Mouse (Mus musculus) embryonic facial prominence, embryonic 15.5 days (tissue): ENCODE measurements at regions not wholly inside any gene's neighbourhood (a gene's known extent, or its start where the extent isn't known, plus 50 kb on each side); places are given as distances from the start of the nearest gene placed in this dataset.

ENCODE experiments used
- ATAC-seq: fragments of 200-750 bp; cut with Nextera tagmentation; 2 replicates; pipeline ENCODE4 v1.8.0; 2017; ENCODE audit warnings: low read depth, moderate TSS enrichment; ENCODE audit not compliant: insufficient number of reproducible peaks, low FRiP score, low TSS enrichment
- H3K27ac ChIP-seq: fragments of 300-500 bp; sonication (generic); replicated peaks from 2 replicates; pipeline ENCODE4 v1.5.1; 2015; ENCODE audit warnings: mild to moderate bottlenecking, inconsistent platforms
- H3K27me3 ChIP-seq: fragments of 300-500 bp; sonication (generic); 2 replicates; pipeline ENCODE4 v1.6.1; 2015; ENCODE audit warnings: inconsistent platforms
- H3K36me3 ChIP-seq: fragments of 300-500 bp; sonication (generic); 2 replicates; pipeline ENCODE4 v1.6.1; 2015; ENCODE audit warnings: mild to moderate bottlenecking, inconsistent platforms
- H3K4me1 ChIP-seq: fragments of 300-500 bp; sonication (generic); 2 replicates; pipeline ENCODE4 v1.6.1; 2015; ENCODE audit warnings: inconsistent platforms
- H3K4me2 ChIP-seq: fragments of 300-500 bp; sonication (generic); replicated peaks from 2 replicates; pipeline ENCODE4 v1.6.1; 2015; ENCODE audit warnings: mild to moderate bottlenecking, inconsistent platforms
- H3K4me3 ChIP-seq: fragments of 300-500 bp; sonication (generic); replicated peaks from 2 replicates; pipeline ENCODE4 v1.5.1; 2015; ENCODE audit warnings: mild to moderate bottlenecking, inconsistent platforms
- H3K9ac ChIP-seq: fragments of 300-500 bp; sonication (generic); 2 replicates; pipeline ENCODE4 v1.6.1; 2015; ENCODE audit warnings: inconsistent platforms
- H3K9me3 ChIP-seq: fragments of 300-500 bp; sonication (generic); replicated peaks from 2 replicates; pipeline ENCODE4 v1.6.1; 2016; ENCODE audit warnings: inconsistent platforms
- WGBS: fragments of 180-500 bp; shearing (Covaris S2); methylation state at CpG from one replicate; pipeline ENCODE4 v1.1.7; 2015; 5-methylcytosine and 5-hydroxymethylcytosine counted together

DNA sequence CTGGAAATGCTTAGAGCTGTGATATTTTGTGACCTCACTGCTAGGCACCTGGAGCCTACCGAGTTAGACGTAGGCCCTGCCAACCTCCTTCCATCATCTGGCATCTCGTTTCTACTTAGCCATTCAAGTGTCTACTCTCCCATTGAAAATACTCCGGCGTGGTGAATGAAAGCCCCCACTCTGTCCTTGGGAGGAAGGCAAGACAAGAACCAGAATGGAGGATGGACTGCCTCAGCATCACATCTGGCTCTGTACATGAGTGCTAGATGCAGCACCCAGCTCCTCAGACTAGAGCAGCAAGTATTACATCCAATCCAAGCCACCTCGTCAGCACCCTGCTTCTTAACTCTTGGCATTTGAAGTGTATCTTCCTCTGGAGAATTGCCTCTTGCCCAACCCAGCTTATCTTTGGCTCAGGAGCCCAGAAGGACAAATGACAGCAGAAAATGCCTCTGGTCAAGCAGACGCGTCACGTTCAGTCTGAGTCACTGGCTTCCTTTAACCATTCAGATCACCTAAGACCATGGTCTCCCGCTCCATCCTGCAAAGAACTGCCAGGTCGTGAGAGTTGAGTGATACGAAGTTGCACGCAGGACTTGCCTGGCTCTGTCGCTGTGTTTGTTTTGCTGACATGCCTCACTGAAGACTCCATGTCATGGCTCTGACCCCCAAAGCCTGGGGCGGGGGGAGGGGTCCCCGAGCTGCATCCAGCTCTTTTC lies 132.3 kb downstream of the Tfap2a start:
- Histone ChIP-seq H3K36me3 (no peaks in the 10 kb centered on the region), H3K4me2 (peak overlapping the region; percentile 53), H3K9me3 (no peaks in the 10 kb centered on the region), H3K4me3 (peak overlapping the region; percentile 32; the same call in 1 of the 2 replicates), H3K27ac (no peak overlapping the region), H3K27me3 (no peaks in the 10 kb centered on the region), H3K4me1 (peaks cover 8% of the 10 kb centered on the region; the same call in 1 of the 2 replicates), H3K9ac (no peak overlapping the region)
- 59% methylated on average over 16 of the region's 16 CpGs for WGBS
- no peak; the same call in 1 of the 2 replicates for ATAC-seq

- WGBS: 68% methylated on average over 12 of the region's 12 CpGs
- H3K9me3 ChIP-seq: no peaks in the 10 kb centered on the region
- ATAC-seq: no peak
- H3K4me1 ChIP-seq: no peaks in the 10 kb centered on the region
- H3K27ac ChIP-seq: no peak overlapping the region
- no peak overlapping the region for H3K4me3 ChIP-seq
- H3K27me3 ChIP-seq: no peaks in the 10 kb centered on the region
- no peak overlapping the region for H3K9ac ChIP-seq
- no peaks in the 10 kb centered on the region for H3K36me3 ChIP-seq
- H3K4me2 ChIP-seq: no peak overlapping the region
Measured at GRCm38 (mm10) chr13:40574981-40575745, 163.0 kb downstream of the Tfap2a start.

DNA sequence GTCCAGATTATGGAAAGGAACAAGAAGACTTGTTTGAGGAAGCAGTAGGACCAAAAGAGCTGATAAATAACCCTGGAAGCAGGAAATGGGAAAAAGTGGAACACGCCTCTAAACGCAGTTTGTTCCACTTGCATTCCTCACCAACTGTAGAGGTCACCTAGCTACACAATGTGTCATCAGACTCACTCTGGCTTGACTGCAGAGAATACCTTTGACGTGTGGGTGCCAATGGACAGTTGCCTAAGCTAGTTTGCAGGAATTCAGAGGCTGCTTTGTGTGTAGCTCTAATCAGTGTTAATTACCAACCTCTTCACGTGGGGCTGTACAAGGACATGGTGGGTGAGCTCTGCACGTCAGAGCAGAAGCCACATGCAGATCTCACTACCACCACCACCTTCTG lies 168.7 kb downstream of the Tfap2a start:
- 68% methylated on average over 5 of the region's 5 CpGs for WGBS
- no peak for ATAC-seq

GRCm38 (mm10) chr13:40567821-40568220 lies 170.4 kb downstream of the Tfap2a start:
- Histone ChIP-seq H3K9me3 (no peaks in the 10 kb centered on the region), H3K27ac (no peak overlapping the region), H3K27me3 (no peaks in the 10 kb centered on the region), H3K9ac (no peak overlapping the region), H3K4me2 (no peak overlapping the region), H3K36me3 (no peaks in the 10 kb centered on the region), H3K4me3 (no peak overlapping the region), H3K4me1 (no peaks in the 10 kb centered on the region)
- 70% methylated on average over 3 of the region's 3 CpGs for WGBS
- no peak for ATAC-seq

More for the DNA sequence above, 168.7 kb downstream of the Tfap2a start:
- no peaks in the 10 kb centered on the region for H3K4me1 ChIP-seq
- H3K27ac ChIP-seq: no peak overlapping the region
- no peak overlapping the region for H3K9ac ChIP-seq
- H3K9me3 ChIP-seq: no peaks in the 10 kb centered on the region
- H3K4me3 ChIP-seq: no peak overlapping the region
- no peaks in the 10 kb centered on the region for H3K36me3 ChIP-seq
- H3K27me3 ChIP-seq: no peaks in the 10 kb centered on the region
- H3K4me2 ChIP-seq: no peak overlapping the region

DNA sequence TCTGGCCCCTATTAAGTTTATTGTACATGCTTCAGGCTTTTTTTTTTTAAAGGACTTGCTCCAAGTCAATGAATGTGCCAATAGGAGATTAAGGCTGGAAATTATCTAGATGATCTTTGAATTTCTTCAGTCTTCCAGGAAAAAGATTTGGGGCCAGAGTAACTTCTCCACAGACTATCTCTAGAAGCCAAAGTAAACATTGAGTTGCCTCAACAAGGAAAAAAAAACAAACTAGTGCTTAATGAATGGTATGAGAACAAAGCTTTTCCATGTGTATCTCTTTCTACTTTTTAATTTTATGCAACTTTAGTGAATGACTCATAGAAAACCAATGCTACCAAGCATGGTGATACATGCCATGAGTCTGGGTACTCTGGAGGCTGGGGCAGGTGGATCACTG lies 173.8 kb downstream of the Tfap2a start:
- H3K4me2 ChIP-seq: no peak overlapping the region
- H3K4me1 ChIP-seq: no peaks in the 10 kb centered on the region; the same call in 1 of the 2 replicates
- H3K27me3 ChIP-seq: no peaks in the 10 kb centered on the region
- H3K27ac ChIP-seq: no peak overlapping the region
- no peak overlapping the region for H3K9ac ChIP-seq
- H3K36me3 ChIP-seq: no peaks in the 10 kb centered on the region
- no peak for ATAC-seq
- H3K4me3 ChIP-seq: no peak overlapping the region
- no peaks in the 10 kb centered on the region for H3K9me3 ChIP-seq

DNA sequence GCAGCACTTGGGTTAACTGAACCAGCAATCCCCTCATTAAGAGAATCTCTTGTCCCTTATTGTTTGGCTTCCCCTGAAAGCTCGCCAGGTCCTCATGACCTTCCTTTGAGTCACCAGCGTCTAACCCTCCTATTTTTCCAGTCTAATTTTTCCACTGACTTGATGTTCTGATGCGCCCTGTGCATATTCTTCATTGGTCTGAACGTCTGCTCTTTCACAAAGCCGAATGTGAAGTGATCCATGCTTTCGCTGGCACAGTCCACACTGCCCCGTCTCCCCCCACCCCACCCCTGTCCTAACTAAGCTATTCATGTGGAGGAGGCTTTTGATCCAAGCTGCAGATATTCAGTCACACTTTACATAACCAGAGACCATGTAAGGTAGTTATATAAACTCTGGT lies 183.8 kb downstream of the Tfap2a start:
- Histone ChIP-seq H3K9ac (no peak overlapping the region), H3K4me2 (no peak overlapping the region), H3K4me1 (no peaks in the 10 kb centered on the region), H3K36me3 (no peaks in the 10 kb centered on the region), H3K4me3 (no peak overlapping the region), H3K27me3 (no peaks in the 10 kb centered on the region), H3K9me3 (no peaks in the 10 kb centered on the region), H3K27ac (no peak overlapping the region)
- 85% methylated on average over 7 of the region's 7 CpGs for WGBS
- no peak for ATAC-seq

DNA sequence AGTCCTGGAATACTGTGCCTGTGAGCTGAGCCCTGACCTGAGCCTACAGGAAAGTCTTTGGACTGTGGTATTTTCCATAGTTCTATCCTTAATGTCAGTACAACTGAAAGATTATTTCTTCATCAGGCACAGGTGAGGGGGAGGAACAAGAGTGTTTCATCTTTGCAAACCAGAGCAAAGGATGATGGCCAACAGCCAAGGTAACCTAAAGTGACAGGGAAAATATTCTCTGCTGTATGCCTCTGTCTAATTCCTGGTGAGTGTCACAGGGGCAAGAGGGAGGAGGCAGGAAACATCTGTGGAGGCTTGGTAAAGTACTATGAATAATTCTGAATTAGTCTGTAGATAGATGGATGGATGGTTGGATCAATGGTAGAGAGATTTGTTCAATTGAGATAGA lies 164.3 kb upstream of the Ofcc1 start:
- Histone ChIP-seq H3K36me3 (no peaks in the 10 kb centered on the region), H3K4me1 (no peaks in the 10 kb centered on the region), H3K9ac (no peak overlapping the region), H3K27me3 (no peaks in the 10 kb centered on the region), H3K27ac (no peak overlapping the region), H3K4me3 (no peak overlapping the region), H3K9me3 (no peaks in the 10 kb centered on the region), H3K4me2 (no peak overlapping the region)
- no peak for ATAC-seq

GRCm38 (mm10) chr13:40523115-40523514 lies 161.9 kb upstream of the Ofcc1 start:
- H3K27ac ChIP-seq: no peak overlapping the region
- H3K4me3 ChIP-seq: no peak overlapping the region
- 62% methylated on average over 2 of the region's 2 CpGs for WGBS
- H3K9ac ChIP-seq: no peak overlapping the region
- no peaks in the 10 kb centered on the region for H3K27me3 ChIP-seq
- no peak overlapping the region for H3K4me2 ChIP-seq
- H3K4me1 ChIP-seq: peaks cover 6% of the 10 kb centered on the region; the same call in 1 of the 2 replicates
- H3K9me3 ChIP-seq: no peaks in the 10 kb centered on the region
- no peak for ATAC-seq
- H3K36me3 ChIP-seq: no peaks in the 10 kb centered on the region

GRCm38 (mm10) chr13:40518180-40518579 lies 156.9 kb upstream of the Ofcc1 start:
- H3K4me1 ChIP-seq: peaks cover 8% of the 10 kb centered on the region; the same call in 1 of the 2 replicates
- H3K9me3 ChIP-seq: no peaks in the 10 kb centered on the region
- no peak overlapping the region for H3K4me3 ChIP-seq
- no peak overlapping the region for H3K9ac ChIP-seq
- H3K27me3 ChIP-seq: no peaks in the 10 kb centered on the region
- H3K36me3 ChIP-seq: no peaks in the 10 kb centered on the region
- H3K27ac ChIP-seq: 0 out of 2 replicates have a peak overlapping the region, but pooled peaks have one; percentile 5
- ATAC-seq: no peak
- WGBS: 52% methylated on average over 4 of the region's 4 CpGs
- no peak overlapping the region for H3K4me2 ChIP-seq

DNA sequence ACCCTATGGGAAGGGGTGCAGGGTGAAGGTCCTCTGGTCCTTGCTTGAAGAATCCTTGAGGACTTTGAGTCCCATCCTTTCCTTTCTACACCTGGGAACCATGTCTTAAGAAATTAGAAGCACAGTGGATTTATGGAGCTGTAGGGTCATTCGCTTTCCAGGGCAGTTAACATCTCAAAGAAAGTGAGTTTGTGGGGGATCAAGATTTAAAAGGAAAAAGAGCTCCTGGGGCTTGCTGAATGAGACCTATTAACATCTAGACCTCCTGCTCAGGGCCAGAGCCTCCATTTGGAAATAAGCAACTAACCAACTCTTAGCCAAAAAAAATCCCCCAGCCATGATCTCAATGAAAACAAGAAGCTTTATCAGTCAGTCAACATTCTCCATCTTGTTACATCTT lies 148.0 kb upstream of the Ofcc1 start:
- Histone ChIP-seq H3K4me2 (no peak overlapping the region), H3K27ac (no peak overlapping the region), H3K27me3 (no peaks in the 10 kb centered on the region), H3K4me1 (no peaks in the 10 kb centered on the region), H3K36me3 (no peaks in the 10 kb centered on the region), H3K4me3 (no peak overlapping the region), H3K9me3 (no peaks in the 10 kb centered on the region), H3K9ac (no peak overlapping the region)
- WGBS: 58% methylated on average over 1 of the region's 1 CpGs
- no peak for ATAC-seq

DNA sequence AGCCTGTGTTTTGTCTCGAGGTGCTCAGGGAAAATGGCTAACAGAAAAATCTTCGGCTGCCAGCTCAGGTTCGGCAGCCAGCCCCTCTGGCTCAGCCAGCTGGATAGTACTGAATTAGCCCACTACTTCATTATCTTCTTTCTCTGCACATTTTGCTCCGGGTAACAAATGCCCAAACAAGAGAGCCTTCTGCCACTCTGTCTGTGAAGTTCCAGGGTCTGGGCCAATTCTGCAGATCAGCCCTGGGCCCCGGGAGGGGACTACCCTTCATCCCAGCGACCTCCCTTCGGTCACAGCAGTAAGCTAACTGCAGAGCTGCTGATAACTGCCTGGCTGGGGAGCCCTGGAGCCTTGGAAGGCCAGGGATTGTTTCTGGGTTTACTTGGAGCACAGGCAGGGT lies 119.6 kb upstream of the Ofcc1 start:
- Histone ChIP-seq H3K27ac (no peak overlapping the region), H3K4me1 (no peaks in the 10 kb centered on the region), H3K9ac (no peak overlapping the region), H3K9me3 (no peaks in the 10 kb centered on the region), H3K4me2 (no peak overlapping the region), H3K4me3 (no peak overlapping the region), H3K27me3 (no peaks in the 10 kb centered on the region), H3K36me3 (no peaks in the 10 kb centered on the region)
- WGBS: 37% methylated on average over 7 of the region's 7 CpGs
- ATAC-seq: no peak
